Comparison of ENCODE assay signal across 15 mouse cellular contexts in genomic region chr5:118351301-118351700, GRCm38 (mm10).
"Had no signal": no experiment of that assay in that cellular context is flagged by ENCODE, and none has a peak within 500 bp of the region (broad histone marks: within the 10 kb centered on the region; RNA-seq: fewer than 3 reads in every experiment).

No protein-coding gene starts in this region.

- H3K27me3 ChIP-seq: midbrain, embryonic 13.5 days; neural tube, embryonic 12.5 days; stomach, embryonic 15.5 days had no signal

- H3K4me3 ChIP-seq: megakaryocyte, embryonic 14.5 days; midbrain, embryonic 13.5 days; midbrain, embryonic 15.5 days; neural tube, embryonic 12.5 days; stomach, embryonic 15.5 days had no signal

- DNase-seq: lung, adult 18-20 months; lung, embryonic 14.5 days; lung, postnatal 10 days; lung, postnatal 36 days; right cerebral cortex, postnatal 14 days; thymus, adult 18-20 months; thymus, postnatal 25 days; thymus, postnatal 4 days had no signal

- H3K27ac ChIP-seq: macrophage; midbrain, embryonic 13.5 days; midbrain, embryonic 15.5 days; neural tube, embryonic 12.5 days; stomach, embryonic 15.5 days; stomach, postnatal 0 days had no signal

- H3K36me3 ChIP-seq: midbrain, embryonic 13.5 days; midbrain, embryonic 15.5 days; neural tube, embryonic 12.5 days; stomach, embryonic 15.5 days had no signal
